Mouse (Mus musculus): ENCODE measurements around the gene Ptpn12. TPM values are rescaled to one million over a fixed set of nuclear protein-coding genes. Genes with fewer than 3 reads are reported as not detected.

The Ptpn12 gene
- polyA plus RNA-seq, 1 experiment from 2014 or later, result 35.5 TPM

- no peak overlapping the region for H3K4me3 ChIP-seq (ENCODE audit: low read depth, low read length)
- 89% methylated on average over 2 of the region's 2 CpGs for WGBS
- H3K4me2 ChIP-seq (ENCODE audit: low read length), result no peak overlapping the region
- H3K27me3 ChIP-seq (replicated peaks; ENCODE audit: control insufficient read depth, insufficient read depth, low read length), result no peaks in the 10 kb centered on the region
- no peaks in the 10 kb centered on the region for H3K36me3 ChIP-seq (ENCODE audit: control insufficient read depth, insufficient read depth, low read length)
- H3K4me1 ChIP-seq (ENCODE audit: control insufficient read depth, insufficient read depth, low read length), result peaks cover 10% of the 10 kb centered on the region
- no peak overlapping the region for H3K9ac ChIP-seq (ENCODE audit: low read length)
- no peaks in the 10 kb centered on the region for H3K9me3 ChIP-seq (replicated peaks; ENCODE audit: control insufficient read depth, low read length)
- ATAC-seq, result no peak
- no peak for DNase-seq (ENCODE audit: low spot score)
- H3K27ac ChIP-seq (ENCODE audit: low read depth, low read length), result no peak overlapping the region
These were observed 5.0 kb downstream of the Ptpn12 start for GRCm38 (mm10) chr5:21050770-21051122.

DNA sequence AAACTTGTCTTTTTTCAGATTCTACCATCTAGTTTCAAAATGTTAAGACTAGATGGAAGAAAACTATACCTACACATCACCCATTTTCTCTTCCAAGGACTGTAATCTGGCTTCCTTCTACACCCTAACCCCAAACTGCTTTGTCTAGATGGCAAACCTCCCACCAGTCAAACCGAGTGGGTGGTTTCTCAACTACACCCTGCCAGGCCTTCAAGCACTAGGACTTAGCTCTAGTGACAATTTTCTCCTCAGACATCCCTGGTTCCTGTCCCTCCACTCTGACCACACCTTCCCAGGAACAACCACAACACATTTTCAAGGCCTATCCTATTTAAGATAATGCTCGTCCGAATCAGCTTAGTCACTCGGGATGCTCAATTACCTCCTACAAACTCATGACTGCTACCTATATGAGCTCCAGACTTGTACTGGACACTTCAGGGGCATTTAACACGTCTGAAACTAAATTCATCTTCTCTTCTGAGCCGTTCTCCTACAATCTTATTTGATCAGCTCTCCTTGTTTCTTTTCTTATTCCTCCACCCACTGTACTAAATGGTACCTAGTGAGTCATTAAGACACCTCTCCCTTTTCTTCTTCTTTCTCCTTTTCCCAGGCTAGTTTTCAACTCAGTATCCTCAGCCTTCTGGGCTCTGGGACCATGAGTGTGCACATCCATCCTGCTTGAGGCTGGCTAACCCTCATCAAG is 5.5 kb downstream of the Ptpn12 start:
- no peaks in the 10 kb centered on the region for H3K9me3 ChIP-seq (replicated peaks; ENCODE audit: control insufficient read depth, low read length)
- no peak overlapping the region for H3K4me3 ChIP-seq (ENCODE audit: low read depth, low read length)
- H3K4me1 ChIP-seq (ENCODE audit: control insufficient read depth, insufficient read depth, low read length), result peaks cover 10% of the 10 kb centered on the region
- H3K9ac ChIP-seq (ENCODE audit: low read length), result no peak overlapping the region
- ATAC-seq, result no peak
- H3K4me2 ChIP-seq (ENCODE audit: low read length), result no peak overlapping the region
- no peak for DNase-seq (ENCODE audit: low spot score)
- H3K36me3 ChIP-seq (ENCODE audit: control insufficient read depth, insufficient read depth, low read length), result no peaks in the 10 kb centered on the region
- H3K27ac ChIP-seq (ENCODE audit: low read depth, low read length), result no peak overlapping the region
- H3K27me3 ChIP-seq (replicated peaks; ENCODE audit: control insufficient read depth, insufficient read depth, low read length), result no peaks in the 10 kb centered on the region
- WGBS, result 89% methylated on average over 6 of the region's 6 CpGs

DNA sequence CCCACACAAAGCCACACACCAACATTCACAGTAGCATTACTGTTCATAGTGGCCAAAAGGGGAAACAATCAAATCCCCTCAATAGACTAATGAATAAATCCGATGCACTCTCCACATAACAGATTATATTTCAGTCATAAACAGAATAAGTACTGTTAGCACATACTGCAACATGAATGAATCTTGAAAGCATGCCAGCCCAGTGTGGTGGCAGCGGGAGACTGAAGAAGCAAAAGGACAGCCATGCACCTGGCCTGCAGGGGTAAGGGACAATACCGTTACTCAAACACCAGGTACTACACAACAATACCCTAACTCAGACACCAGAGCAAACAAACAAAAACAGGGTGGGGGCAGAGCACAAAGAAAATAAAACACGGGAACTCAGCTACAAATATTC is 6.7 kb downstream of the Ptpn12 start:
- no peak overlapping the region for H3K4me3 ChIP-seq (ENCODE audit: low read depth, low read length)
- no peak overlapping the region for H3K27ac ChIP-seq (ENCODE audit: low read depth, low read length)
- ATAC-seq (no peak), DNase-seq (ENCODE audit: low spot score) (no peak)
- WGBS, result 81% methylated on average over 4 of the region's 4 CpGs
- peaks cover 10% of the 10 kb centered on the region for H3K4me1 ChIP-seq (ENCODE audit: control insufficient read depth, insufficient read depth, low read length)
- H3K36me3 ChIP-seq (ENCODE audit: control insufficient read depth, insufficient read depth, low read length), result no peaks in the 10 kb centered on the region
- no peaks in the 10 kb centered on the region for H3K9me3 ChIP-seq (replicated peaks; ENCODE audit: control insufficient read depth, low read length)
- no peak overlapping the region for H3K4me2 ChIP-seq (ENCODE audit: low read length)
- no peak overlapping the region for H3K9ac ChIP-seq (ENCODE audit: low read length)
- no peaks in the 10 kb centered on the region for H3K27me3 ChIP-seq (replicated peaks; ENCODE audit: control insufficient read depth, insufficient read depth, low read length)

GRCm38 (mm10) chr5:21047114-21047513 is 8.6 kb downstream of the Ptpn12 start:
- Histone ChIP-seq H3K36me3 (ENCODE audit: control insufficient read depth, insufficient read depth, low read length) (no peaks in the 10 kb centered on the region), H3K9ac (ENCODE audit: low read length) (no peak overlapping the region), H3K4me3 (ENCODE audit: low read depth, low read length) (no peak overlapping the region), H3K4me2 (ENCODE audit: low read length) (no peak overlapping the region), H3K9me3 (replicated peaks; ENCODE audit: control insufficient read depth, low read length) (no peaks in the 10 kb centered on the region), H3K4me1 (ENCODE audit: control insufficient read depth, insufficient read depth, low read length) (no peaks in the 10 kb centered on the region), H3K27ac (ENCODE audit: low read depth, low read length) (no peak overlapping the region), H3K27me3 (replicated peaks; ENCODE audit: control insufficient read depth, insufficient read depth, low read length) (no peaks in the 10 kb centered on the region)
- 93% methylated on average over 4 of the region's 4 CpGs for WGBS
- no peak for ATAC-seq
- no peak for DNase-seq (ENCODE audit: low spot score)

- DNase-seq (ENCODE audit: low spot score), result no peak
- H3K4me3 ChIP-seq (ENCODE audit: low read depth, low read length), result no peak overlapping the region
- no peaks in the 10 kb centered on the region for H3K9me3 ChIP-seq (replicated peaks; ENCODE audit: control insufficient read depth, low read length)
- no peak overlapping the region for H3K27ac ChIP-seq (ENCODE audit: low read depth, low read length)
- no peaks in the 10 kb centered on the region for H3K4me1 ChIP-seq (ENCODE audit: control insufficient read depth, insufficient read depth, low read length)
- no peaks in the 10 kb centered on the region for H3K36me3 ChIP-seq (ENCODE audit: control insufficient read depth, insufficient read depth, low read length)
- no peak for ATAC-seq
- H3K9ac ChIP-seq (ENCODE audit: low read length), result no peak overlapping the region
- no peaks in the 10 kb centered on the region for H3K27me3 ChIP-seq (replicated peaks; ENCODE audit: control insufficient read depth, insufficient read depth, low read length)
- 94% methylated on average over 7 of the region's 7 CpGs for WGBS
- no peak overlapping the region for H3K4me2 ChIP-seq (ENCODE audit: low read length)
These were observed 9.3 kb downstream of the Ptpn12 start for GRCm38 (mm10) chr5:21046150-21047048.

- no peaks in the 10 kb centered on the region for H3K9me3 ChIP-seq (replicated peaks; ENCODE audit: control insufficient read depth, low read length)
- H3K27me3 ChIP-seq (replicated peaks; ENCODE audit: control insufficient read depth, insufficient read depth, low read length), result no peaks in the 10 kb centered on the region
- no peak overlapping the region for H3K9ac ChIP-seq (ENCODE audit: low read length)
- no peaks in the 10 kb centered on the region for H3K36me3 ChIP-seq (ENCODE audit: control insufficient read depth, insufficient read depth, low read length)
- H3K4me1 ChIP-seq (ENCODE audit: control insufficient read depth, insufficient read depth, low read length), result no peaks in the 10 kb centered on the region
- H3K4me3 ChIP-seq (ENCODE audit: low read depth, low read length), result no peak overlapping the region
- DNase-seq (ENCODE audit: low spot score) (no peak), ATAC-seq (no peak)
- H3K4me2 ChIP-seq (ENCODE audit: low read length), result no peak overlapping the region
- no peak overlapping the region for H3K27ac ChIP-seq (ENCODE audit: low read depth, low read length)
- 100% methylated on average over 2 of the region's 2 CpGs for WGBS
These were observed 10.2 kb downstream of the Ptpn12 start for GRCm38 (mm10) chr5:21045462-21045861.

DNA sequence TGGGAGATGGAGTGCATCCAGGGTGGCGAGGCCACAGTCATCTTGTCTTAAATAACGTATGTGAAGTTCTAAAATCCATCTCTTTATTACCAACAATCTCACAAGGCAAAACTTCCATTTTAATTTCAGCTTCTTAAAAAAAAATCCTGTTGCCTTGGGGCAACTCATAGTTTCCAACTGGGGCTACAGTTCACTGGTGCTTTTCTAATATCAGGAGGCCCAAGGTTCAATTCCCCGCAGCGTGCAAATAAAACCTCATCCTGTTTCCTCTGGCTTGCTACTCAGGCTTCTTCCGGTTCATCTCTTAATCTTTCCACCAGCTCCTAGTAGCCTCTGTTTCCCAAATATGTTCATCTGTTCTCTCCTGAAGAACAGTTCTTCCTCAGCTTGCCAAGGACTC is 17.6 kb downstream of the Ptpn12 start:
- 97% methylated on average over 5 of the region's 5 CpGs for WGBS
- Histone ChIP-seq H3K4me1 (ENCODE audit: control insufficient read depth, insufficient read depth, low read length) (peaks cover 15% of the 10 kb centered on the region), H3K36me3 (ENCODE audit: control insufficient read depth, insufficient read depth, low read length) (no peaks in the 10 kb centered on the region), H3K27me3 (replicated peaks; ENCODE audit: control insufficient read depth, insufficient read depth, low read length) (no peaks in the 10 kb centered on the region), H3K9ac (ENCODE audit: low read length) (no peak overlapping the region), H3K9me3 (replicated peaks; ENCODE audit: control insufficient read depth, low read length) (no peaks in the 10 kb centered on the region), H3K4me3 (ENCODE audit: low read depth, low read length) (no peak overlapping the region), H3K4me2 (ENCODE audit: low read length) (no peak overlapping the region), H3K27ac (ENCODE audit: low read depth, low read length) (no peak overlapping the region)
- DNase-seq (ENCODE audit: low spot score), result no peak
- ATAC-seq, result no peak

- no peaks in the 10 kb centered on the region for H3K9me3 ChIP-seq (replicated peaks; ENCODE audit: control insufficient read depth, low read length)
- no peak overlapping the region for H3K27ac ChIP-seq (ENCODE audit: low read depth, low read length)
- H3K4me2 ChIP-seq (ENCODE audit: low read length), result no peak overlapping the region
- peaks cover 17% of the 10 kb centered on the region for H3K4me1 ChIP-seq (ENCODE audit: control insufficient read depth, insufficient read depth, low read length)
- 88% methylated on average over 7 of the region's 7 CpGs for WGBS
- H3K9ac ChIP-seq (ENCODE audit: low read length), result no peak overlapping the region
- DNase-seq (ENCODE audit: low spot score) (no peak), ATAC-seq (no peak)
- H3K36me3 ChIP-seq (ENCODE audit: control insufficient read depth, insufficient read depth, low read length), result no peaks in the 10 kb centered on the region
- no peaks in the 10 kb centered on the region for H3K27me3 ChIP-seq (replicated peaks; ENCODE audit: control insufficient read depth, insufficient read depth, low read length)
- H3K4me3 ChIP-seq (ENCODE audit: low read depth, low read length), result no peak overlapping the region
These were observed 19.8 kb downstream of the Ptpn12 start for GRCm38 (mm10) chr5:21035689-21036480.
